Mouse (Mus musculus) liver, adult (tissue): Measurements from ENCODE around the gene Ptprt.

Source experiments
- GATA4 ChIP-seq: IDR thresholded peaks from 2 replicates; pipeline ENCODE4 v1.6.1; 2014; ENCODE audit warnings: mild to moderate bottlenecking, low read length; ENCODE audit not compliant: insufficient replicate concordance

Ptprt gene

GRCm38 (mm10) chr2:161534151-161534550 is 1126.8 kb downstream of the Ptprt start:
- TF ChIP-seq GATA4, result no peak

GRCm38 (mm10) chr2:161527192-161527591 is 1133.8 kb downstream of the Ptprt start:
- no peak for TF ChIP-seq GATA4

GRCm38 (mm10) chr2:161519671-161520070 is 1141.3 kb downstream of the Ptprt start:
- no peak for TF ChIP-seq GATA4

- no peak for TF ChIP-seq GATA4
Observed at GRCm38 (mm10) chr2:161516921-161517320, 1144.0 kb downstream of the Ptprt start.

GRCm38 (mm10) chr2:161513256-161513655 is 1147.7 kb downstream of the Ptprt start:
- no peak for TF ChIP-seq GATA4

- no peak for TF ChIP-seq GATA4
Observed at GRCm38 (mm10) chr2:161511101-161511759, 1149.7 kb downstream of the Ptprt start.

GRCm38 (mm10) chr2:161499097-161499899 is 1161.6 kb downstream of the Ptprt start:
- no peak for TF ChIP-seq GATA4

- no peak for TF ChIP-seq GATA4
Observed at GRCm38 (mm10) chr2:161498449-161499096, 1162.4 kb downstream of the Ptprt start.

- no peak for TF ChIP-seq GATA4
Observed at GRCm38 (mm10) chr2:161481741-161482140, 1179.2 kb downstream of the Ptprt start.

GRCm38 (mm10) chr2:161480445-161480844 is 1180.5 kb downstream of the Ptprt start:
- no peak for TF ChIP-seq GATA4
